Mouse (Mus musculus) adrenal gland, adult 2 months (tissue): ENCODE results near the gene Atrip. TPM values are rescaled to one million over a fixed set of nuclear protein-coding genes. Genes with fewer than 3 reads are reported as not detected.

Experiments
- DNase-seq: peaks from one replicate; pipeline ENCODE4 v3.0.0; 2021
- polyA plus RNA-seq: library from polyadenylated mRNA; depleted of rRNA; stranded (reverse); fragments of >200 nt; gene quantifications from 2 replicates; pipeline ENCODE4 v1.2.3, GENCODE M21; 2012; rRNA removed
- total RNA-seq, 2 experiments: library from RNA; stranded (reverse); gene quantifications; 2 replicates each; pipeline ENCODE4 v1.2.3; 2021

Atrip gene
- total and polyA plus RNA-seq, 3 experiments = 12.5 to 25.3 (median 17.5) TPM

DNA sequence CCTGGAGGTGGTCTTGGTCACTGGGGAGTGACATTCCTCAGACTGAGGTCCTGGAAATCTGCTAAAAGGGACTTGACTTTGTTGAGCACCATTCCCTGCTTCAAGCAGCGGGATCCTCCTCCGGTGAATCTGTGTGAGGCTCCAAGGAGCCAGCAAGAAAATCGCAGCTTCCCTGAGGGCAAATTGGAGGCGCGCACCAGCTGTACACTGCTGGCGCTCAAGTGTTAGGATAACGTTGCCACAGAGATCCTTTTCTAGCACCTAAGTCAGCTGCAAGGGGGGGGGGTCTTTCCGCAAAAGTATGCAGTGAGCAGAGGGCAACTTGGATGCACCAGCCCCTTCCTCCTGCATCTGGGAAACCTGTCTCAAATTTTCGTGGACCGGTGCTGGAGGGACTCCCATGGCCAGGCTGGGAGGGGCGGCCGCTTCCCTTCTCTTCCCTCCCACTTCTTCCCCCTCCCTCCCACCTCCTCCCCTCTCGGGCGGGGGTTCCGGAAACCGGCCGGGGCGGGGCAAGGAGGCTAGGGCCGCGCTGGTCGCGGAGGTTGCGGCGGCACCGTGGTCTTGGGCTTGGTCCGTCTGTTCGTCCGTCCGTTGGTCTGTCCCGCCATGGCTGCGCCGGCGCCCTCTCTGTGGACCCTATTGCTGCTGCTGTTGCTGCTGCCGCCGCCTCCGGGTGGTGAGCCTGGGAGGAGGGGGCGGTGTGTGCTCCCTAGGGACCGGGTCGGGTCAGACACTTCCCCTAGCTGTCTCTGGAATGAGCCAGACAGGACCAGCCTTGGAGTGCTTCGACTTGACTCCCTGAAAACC, 35.6 kb downstream of the Atrip start, which contains the start of gene Shisa5:
Gene Shisa5, plus strand, starts transcription at position 480 of the 810 bp plus-strand sequence.
- DNase-seq = peak; percentile 92

DNA sequence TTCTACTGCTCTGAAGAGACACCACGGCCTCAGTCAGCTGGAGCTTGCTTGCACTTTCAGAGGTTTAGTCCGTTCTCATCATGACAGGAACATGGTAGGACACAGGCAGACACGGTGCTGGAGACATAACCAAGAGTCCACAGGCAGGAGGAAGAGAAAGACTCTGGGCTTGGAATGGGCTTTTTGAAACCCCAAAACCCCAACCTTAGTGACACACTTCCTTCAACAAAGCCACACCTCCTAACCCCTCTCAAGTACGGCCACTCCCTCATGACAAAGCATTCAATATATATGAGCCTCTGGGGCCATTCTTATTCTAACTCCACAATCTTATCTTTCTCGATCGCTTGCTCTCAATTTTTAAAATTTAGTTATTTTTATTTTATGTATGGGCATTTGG, 41.5 kb downstream of the Atrip start:
- DNase-seq = no peak

DNA sequence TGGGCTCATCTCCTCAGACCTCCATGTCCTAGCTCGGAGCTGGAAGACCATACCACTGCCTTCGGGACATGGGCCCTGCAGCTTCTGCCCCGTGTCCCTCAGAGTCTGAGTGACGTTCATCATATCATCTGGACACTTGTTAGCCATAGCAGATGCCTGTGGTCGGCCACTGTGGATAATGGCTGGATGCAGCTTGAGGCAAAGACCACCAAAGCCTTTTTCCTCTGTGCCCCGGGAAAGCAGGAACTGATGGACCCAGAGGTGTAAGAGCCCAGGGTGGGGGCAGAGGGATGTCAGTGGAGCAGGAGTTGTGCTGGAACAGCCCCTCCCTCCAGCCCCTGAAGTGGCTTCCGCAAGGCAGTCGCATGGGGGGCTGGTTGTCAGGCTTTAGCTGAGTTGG, 42.2 kb downstream of the Atrip start:
- no peak for DNase-seq

DNA sequence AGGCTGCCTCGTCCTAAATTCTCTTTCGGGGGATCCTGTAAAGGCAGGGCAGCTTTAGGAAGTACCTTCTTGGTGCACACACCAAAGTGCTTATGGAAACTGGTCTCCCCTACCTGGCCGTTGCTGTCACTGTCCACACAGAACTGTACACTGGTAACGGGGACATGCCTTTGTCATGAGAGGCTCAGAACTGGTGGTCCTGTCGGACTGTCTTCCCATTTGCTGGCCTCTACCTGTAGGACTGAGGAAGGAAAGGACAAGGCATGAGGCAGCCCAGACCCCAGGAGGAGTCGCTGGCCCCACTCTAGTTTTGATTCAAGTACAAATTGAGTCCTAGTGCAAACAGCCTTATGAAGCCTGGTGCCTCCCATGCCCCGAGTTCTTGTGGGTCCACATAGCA, 42.9 kb downstream of the Atrip start:
- DNase-seq = no peak

DNA sequence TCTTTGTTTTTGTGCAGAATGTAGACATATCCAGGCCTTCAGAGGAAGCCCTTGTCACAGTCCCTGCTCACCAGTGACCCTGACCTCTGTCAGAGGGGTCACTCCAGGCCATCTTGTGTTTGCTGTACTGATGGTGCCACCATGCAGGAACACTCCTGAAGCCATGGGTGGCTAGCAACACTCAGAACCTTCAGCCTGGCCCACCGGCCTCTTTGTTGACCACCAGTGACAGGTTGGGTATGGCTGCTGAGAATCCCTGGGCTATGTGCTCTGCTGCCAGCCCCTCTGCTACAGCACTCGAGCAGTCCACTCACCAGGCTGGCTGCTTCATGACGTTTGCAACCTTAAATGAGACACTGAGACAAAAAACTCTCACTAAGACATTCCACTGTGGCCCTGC, 43.6 kb downstream of the Atrip start:
- DNase-seq = no peak

DNA sequence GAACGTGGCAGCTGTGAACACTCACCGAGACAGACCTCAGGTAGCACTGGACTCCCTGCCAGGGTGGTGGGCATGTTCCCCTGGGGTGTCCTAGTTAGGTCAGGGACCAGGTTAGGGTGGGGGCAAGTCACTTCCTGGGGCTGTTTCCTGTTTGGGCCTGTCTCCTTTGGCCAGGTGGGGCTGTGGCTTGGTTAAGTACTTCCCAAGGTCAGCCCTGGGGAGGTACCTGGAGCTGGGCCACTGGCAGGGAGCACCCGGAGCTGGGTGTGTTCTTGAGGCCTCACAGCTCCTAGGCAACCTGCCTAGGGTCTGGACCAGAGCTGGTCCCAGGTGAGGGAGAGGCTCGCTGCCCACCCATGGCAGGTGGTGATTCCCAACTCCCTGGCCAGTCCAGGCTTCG, 45.0 kb downstream of the Atrip start:
- no peak for DNase-seq

DNA sequence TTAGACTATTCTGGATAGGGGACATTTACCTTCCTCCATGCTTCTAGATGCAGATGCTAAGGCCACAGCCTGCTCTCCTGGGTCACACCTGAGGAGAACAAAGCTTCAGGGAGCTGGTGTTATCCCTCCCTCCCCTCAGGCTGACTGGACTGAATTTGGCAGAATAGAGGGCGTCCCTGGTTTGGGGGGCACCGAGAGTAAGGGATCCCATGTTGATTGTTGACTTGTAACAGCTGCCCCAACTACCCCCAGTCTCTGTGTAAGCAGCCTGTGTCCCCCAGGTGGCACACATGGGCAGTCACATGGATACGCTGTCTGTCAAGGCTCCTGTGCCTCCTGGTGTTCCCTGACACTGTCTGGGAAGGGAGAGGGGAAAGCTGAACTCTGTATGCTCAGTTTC, 45.5 kb downstream of the Atrip start:
- no peak for DNase-seq

DNA sequence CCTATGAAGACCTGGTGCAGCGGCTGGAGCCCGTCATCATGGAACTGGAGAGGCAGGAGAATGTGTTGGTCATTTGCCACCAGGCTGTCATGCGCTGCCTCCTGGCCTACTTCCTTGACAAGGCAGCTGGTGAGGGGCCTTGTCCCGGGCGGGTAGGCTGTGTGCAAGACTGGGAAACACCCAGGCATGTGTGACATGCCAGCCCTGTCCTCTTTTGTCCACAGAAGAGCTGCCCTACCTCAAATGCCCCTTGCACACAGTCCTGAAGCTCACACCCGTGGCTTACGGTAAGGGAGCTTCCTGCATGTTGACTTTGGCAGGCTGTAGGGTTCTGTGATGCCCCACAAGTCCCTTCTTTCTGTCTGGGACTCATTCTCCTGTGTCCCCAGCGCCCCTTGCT, 46.4 kb downstream of the Atrip start:
- no peak for DNase-seq

DNA sequence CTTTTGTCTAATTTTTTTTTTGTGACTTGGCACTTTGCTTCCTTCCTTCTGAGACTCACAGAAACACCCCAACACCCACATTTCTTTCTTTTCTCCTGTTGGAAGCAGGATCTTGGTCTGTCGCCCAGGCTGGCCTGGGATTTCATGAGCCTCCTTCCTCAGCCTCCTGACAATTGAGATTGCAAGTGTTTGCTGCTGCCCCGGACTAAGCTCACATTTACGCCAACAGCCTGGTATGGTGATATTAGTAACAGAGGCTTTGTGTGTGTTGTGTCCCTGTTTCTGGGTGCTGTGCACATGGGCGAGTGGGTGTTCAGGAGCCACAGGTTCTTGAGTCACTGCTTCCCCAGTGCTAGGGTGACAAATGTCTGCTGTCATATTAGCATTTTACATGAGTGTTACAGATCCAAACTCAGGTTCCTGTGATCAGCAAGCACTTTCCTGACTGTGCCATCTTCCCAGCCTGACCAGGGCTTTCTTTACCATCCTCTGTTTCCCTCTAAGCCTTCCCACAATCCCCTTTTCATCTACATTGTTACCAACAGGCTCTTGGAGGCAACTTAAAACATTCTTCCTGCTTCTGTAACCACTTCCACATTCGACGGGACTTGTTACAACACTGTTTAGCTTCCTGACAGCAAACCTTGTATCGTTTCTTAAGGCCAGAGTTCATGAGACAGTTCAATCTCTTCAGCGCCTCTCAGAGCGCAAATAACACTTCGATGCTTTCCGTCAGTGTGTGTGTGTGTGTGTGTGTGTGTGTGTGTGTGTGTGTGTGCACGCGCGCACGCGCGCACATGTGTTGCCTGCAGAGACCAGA, 50.8 kb downstream of the Atrip start:
- no peak for DNase-seq

DNA sequence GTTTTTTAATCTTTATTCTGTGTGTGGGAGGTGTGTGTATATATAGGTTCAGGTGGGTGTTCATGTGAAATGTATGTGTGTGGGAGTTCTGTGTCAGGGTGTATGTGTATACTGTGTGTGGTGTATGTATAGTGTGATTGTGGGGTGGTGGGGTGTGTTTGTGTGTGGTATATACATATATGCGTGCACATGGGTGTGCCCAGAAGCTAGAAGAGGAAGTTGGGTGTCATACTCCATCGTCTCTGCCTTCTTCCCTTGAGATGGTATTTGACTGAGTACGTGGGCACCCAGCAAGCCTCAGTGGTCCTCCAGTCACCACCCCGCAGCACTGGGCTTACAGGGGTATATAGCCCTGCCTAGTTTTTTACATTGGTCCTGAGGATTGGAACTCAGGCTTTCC, 52.5 kb downstream of the Atrip start:
- no peak for DNase-seq

DNA sequence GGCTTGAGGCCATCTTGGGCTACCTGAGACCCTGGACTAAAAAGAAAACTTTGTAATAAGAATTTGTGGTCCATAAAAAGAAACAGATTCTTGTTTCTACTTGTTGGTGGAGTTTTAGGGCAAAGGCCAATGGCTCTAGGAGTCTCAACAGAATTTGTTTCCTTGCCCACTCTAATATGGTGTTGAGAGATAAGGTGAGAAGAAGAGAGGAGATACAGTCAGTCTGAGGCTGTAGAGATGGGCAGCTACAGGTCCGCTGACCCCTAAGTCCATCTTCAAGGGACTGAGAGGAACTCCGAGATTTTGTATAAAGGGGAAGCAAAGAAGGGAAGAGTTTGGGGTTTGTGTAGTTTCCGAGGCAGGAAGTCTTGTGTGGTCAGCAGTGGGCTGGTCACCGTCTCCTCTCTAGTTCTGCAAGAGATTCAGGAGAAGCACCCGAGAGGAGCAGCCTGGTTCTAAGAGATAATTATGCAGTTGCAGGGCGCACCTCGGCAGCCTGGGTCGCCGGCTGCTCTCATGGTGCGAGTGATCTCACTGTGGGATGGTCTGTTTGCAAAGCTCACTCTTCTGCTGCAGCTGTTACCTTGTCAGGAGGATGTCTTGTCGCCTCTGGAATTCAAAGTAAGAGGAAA, 56.8 kb downstream of the Atrip start:
- no peak for DNase-seq

DNA sequence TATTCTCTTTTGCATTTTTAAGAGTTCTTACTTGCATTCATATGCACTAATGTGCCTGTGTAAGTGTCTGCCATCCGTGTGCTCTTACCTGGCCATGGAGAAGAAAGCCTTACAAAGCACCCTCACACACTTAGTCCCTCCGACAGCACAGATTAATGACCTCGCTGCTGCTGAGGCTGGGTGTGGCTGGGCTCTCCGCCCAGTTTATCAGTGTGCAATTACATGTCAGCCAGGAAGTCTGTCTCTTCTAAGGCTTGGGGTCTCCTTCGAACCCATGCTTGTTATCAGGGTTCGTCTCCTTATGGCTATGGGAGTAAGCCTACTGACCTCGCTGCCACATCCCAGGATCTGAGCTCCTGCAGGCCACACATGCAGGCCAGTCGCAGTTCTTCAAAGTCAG, 58.5 kb downstream of the Atrip start:
- DNase-seq = no peak

DNA sequence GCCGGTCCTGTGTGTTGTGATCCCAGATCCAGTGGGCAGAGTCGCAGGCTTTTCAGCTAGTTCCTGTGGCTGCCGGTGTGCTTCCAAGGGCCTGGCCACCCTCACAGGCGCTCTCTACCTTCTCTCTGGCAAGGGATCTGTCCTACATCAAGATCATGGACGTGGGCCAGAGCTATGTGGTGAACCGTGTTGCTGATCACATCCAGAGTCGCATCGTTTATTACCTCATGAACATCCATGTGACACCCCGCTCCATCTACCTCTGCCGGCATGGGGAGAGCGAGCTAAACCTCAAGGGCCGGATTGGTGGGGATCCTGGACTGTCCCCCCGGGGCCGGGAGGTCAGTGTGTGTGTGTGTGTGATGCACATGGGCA, 63.6 kb downstream of the Atrip start:
- no peak for DNase-seq

DNA sequence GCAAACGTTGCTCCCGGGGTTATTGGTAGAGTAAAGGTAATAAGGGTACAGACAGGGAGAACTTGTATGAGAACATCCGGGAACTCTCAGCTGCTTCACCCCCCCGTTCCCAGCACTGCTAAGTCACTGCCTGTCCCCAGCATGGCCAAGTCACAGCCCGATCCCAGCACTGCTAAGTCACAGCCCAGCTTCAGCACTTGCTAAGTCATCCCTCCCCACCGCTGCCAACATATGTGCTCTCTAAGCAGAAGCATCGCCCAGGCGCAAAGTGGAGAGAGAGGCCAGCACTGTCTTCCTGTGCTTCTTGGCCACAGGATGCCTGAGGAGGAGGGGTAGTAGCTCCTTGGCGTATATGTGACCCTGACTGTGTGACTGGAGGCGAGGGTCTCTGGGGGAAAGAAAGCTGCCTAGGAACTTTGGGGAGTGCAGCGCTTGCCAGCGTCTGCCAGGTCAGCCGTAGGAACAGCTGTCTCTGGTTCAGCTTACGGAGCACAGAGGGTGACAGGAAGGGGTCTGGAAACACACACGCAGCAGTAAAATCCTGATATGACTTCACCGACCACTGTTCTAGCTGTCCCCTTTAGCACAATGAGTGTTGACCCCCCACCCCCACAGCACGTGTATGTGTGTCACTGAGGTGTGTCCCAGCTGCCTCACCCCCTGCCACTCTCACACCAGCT, 64.1 kb downstream of the Atrip start:
- no peak for DNase-seq

DNA sequence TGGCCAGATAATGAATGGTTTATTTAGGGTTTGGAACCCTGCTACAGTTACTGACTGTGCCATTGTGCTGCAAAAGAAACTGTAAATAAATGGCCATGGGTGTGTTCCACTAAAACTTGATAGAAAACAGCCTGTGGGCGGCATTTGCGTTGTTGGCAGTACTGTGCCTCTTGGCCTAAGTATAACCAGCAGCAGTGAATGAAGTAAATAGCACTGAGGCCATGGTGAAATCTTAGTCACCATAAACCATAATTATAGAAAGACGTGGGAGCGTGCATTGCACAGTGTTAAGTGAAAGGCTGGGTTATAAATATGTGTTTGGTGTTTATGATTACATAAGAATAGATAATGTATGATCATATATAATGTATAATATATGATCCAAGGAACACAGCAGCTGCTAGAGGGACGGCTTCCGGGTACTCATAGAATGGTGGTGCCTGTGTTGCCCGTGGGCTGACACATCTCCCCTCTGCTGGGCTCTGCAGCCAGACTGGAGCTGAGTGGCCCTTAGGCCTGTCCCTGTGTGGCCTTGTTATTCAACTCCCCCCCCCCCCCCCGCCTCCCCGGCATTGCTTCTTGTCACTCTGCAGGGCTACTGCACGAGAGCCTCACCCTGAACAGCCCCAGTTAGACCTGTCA, 64.8 kb downstream of the Atrip start:
- no peak for DNase-seq

DNA sequence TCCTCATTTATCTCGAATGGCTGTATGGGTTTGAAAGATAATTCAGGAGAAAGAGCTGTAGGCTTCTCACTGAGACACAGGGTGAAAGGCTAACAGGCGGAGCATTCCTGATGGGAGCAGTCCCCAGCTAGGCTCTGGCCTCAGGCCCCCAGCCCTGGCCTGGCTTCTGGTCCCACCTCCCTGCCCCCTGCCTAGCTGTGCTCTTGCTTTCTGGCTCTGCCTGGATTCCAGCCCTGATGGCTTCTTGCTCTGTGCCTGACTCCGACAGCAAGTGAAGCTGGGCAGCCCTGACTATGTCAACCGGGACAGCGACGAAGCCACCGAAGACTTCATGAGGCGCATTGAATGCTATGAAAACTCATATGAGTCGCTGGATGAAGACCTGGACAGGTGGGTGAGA, 65.8 kb downstream of the Atrip start:
- DNase-seq = no peak

Other genes with a start within 250 kb of the Atrip start
- gene Celsr3, start 247.8 kb downstream of the Atrip start, total RNA-seq = 1 to 10 TPM; 2.2 to 2.3 TPM
- gene Celsr3, start 247.8 kb downstream of the Atrip start, polyA plus RNA-seq = 4.9 and 7.2 TPM in 2 replicates
- 10 to 100 TPM; 10.1 to 11.7 TPM for gene Slc26a6, start 220.8 kb downstream of the Atrip start, total RNA-seq
- 10.1 and 11.2 TPM in 2 replicates for gene Slc26a6, start 220.8 kb downstream of the Atrip start, polyA plus RNA-seq
- gene Tmem89, start 159.5 kb downstream of the Atrip start, total RNA-seq = under 1 TPM in 1 of 2 experiments, not detected in 1; 0.61 TPM
- 0.15 TPM in 1 of 2 replicates, not detected in the other for gene Tmem89, start 159.5 kb downstream of the Atrip start, polyA plus RNA-seq
- 100 to 1,000 TPM; 546 to 765 TPM for gene Uqcrc1, start 137.5 kb downstream of the Atrip start, total RNA-seq
- gene Uqcrc1, start 137.5 kb downstream of the Atrip start, polyA plus RNA-seq = 797 and 881 TPM in 2 replicates
- gene Col7a1, start 120.5 kb downstream of the Atrip start, total RNA-seq = 1 to 10 TPM; 3.1 to 3.3 TPM
- gene Col7a1, start 120.5 kb downstream of the Atrip start, polyA plus RNA-seq = 4.6 and 6.6 TPM in 2 replicates
- gene Ucn2, start 88.1 kb downstream of the Atrip start, total RNA-seq = under 1 TPM in 1 of 2 experiments, not detected in 1; 0.58 TPM
- 0.47 and 0.50 TPM in 2 replicates for gene Ucn2, start 88.1 kb downstream of the Atrip start, polyA plus RNA-seq
- 1 to 10 TPM; 5.5 to 8.7 TPM for gene Pfkfb4, start 82.3 kb downstream of the Atrip start, total RNA-seq
- gene Pfkfb4, start 82.3 kb downstream of the Atrip start, polyA plus RNA-seq = 10.6 and 14.1 TPM in 2 replicates
- gene Shisa5, start 35.6 kb downstream of the Atrip start, total RNA-seq = 100 to 1,000 TPM; 143 to 167 TPM
- gene Shisa5, start 35.6 kb downstream of the Atrip start, polyA plus RNA-seq = 586 and 732 TPM in 2 replicates
- 10 to 100 TPM; 19.5 to 28.2 TPM for gene Trex1, start 14.4 kb downstream of the Atrip start, total RNA-seq
- 129 and 130 TPM in 2 replicates for gene Trex1, start 14.4 kb downstream of the Atrip start, polyA plus RNA-seq
- 10 to 100 TPM in 1 of 2 experiments, 1 to 10 TPM in 1; 9.2 to 18.9 TPM for gene Ccdc51, start 8.4 kb upstream of the Atrip start, total RNA-seq
- 11.4 and 12.6 TPM in 2 replicates for gene Ccdc51, start 8.4 kb upstream of the Atrip start, polyA plus RNA-seq
- gene Tma7, start 8.5 kb upstream of the Atrip start, total RNA-seq = 100 to 1,000 TPM; 393 to 485 TPM
- gene Tma7, start 8.5 kb upstream of the Atrip start, polyA plus RNA-seq = 6.9 and 9.6 TPM in 2 replicates
- gene Plxnb1, start 21.3 kb upstream of the Atrip start, total RNA-seq = 10 to 100 TPM; 75.7 to 82.0 TPM
- gene Plxnb1, start 21.3 kb upstream of the Atrip start, polyA plus RNA-seq = 89.9 and 110 TPM in 2 replicates
- gene Fbxw21, start 87.9 kb upstream of the Atrip start, total RNA-seq = not detected
- not detected in 2 replicates for gene Fbxw21, start 87.9 kb upstream of the Atrip start, polyA plus RNA-seq
- gene Fbxw13, start 121.9 kb upstream of the Atrip start, total RNA-seq = not detected
- gene Fbxw13, start 121.9 kb upstream of the Atrip start, polyA plus RNA-seq = not detected in 2 replicates
- gene Fbxw20, start 160.6 kb upstream of the Atrip start, total RNA-seq = not detected
- not detected in 2 replicates for gene Fbxw20, start 160.6 kb upstream of the Atrip start, polyA plus RNA-seq
- gene Fbxw14, start 213.6 kb upstream of the Atrip start, total RNA-seq = not detected
- gene Fbxw14, start 213.6 kb upstream of the Atrip start, polyA plus RNA-seq = not detected in 2 replicates